Mouse (Mus musculus) cerebellum, adult 11-12 months (tissue): ENCODE results near the gene Rcc1.

Experiments used
- DNase-seq: peaks from one replicate; pipeline ENCODE4 v3.0.0; 2022

Gene Rcc1

DNA sequence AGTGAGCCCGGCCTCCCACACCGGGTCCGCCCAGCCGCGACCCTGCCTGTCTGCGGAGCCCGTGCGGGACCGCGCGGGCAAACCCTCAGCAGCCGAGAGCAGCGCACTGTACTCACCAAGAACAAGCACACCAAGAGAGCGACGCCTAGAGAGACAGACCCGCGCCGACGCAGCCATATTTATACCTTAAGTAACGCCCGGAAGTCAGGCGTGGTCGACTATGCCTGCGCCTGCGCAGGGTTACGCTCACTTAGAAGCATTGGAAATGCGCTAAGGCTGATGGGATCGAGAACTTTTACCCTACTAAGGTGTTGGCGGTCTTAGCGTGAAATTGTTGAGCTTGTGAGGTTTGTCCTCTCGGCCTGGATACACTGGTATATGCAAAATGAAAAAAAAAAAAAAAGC, at the start of gene Rcc1:
Gene Rcc1 (minus strand): TSS at position 125 of the 405 bp plus-strand sequence.
- DNase-seq, result peak; percentile 86

DNA sequence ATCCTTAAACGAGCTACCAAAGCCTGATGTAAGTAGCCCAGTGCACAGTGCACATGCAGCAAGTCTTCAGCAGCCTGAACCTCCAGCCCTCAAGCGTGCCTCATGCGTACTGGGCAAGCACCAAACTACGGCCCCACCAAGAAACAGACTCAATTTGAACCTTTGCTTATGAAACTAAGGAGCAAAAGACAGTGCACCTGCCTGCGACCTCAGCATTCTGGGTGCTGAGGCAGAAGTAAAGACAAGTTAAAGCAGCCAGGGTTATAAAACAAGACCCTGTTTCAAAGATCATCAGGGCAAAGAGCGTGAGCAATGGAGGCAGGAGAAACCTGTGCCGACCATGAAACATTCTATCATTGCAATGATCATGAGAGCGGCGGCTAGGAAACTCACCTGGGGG, 47.6 kb upstream of the Rcc1 start:
- no peak for DNase-seq

DNA sequence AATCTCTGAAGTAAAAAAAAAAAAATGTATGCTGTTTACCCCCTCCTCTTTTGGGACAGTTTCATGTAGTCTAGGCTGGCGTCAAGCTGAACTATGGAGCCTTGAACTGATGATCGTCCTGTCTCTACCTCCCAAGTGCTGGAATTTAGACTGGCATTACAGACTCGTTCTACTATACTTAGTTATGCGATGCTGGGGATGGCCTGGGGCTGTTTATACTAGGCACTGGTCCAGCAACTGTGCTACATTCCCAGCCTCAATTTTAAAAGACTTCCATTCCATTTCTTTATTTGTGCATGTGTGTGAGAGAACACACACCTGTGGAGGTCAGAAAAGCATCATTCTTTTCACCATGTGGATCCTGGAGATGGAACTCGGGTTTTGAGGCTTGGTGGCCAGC, 45.5 kb upstream of the Rcc1 start:
- no peak for DNase-seq

DNA sequence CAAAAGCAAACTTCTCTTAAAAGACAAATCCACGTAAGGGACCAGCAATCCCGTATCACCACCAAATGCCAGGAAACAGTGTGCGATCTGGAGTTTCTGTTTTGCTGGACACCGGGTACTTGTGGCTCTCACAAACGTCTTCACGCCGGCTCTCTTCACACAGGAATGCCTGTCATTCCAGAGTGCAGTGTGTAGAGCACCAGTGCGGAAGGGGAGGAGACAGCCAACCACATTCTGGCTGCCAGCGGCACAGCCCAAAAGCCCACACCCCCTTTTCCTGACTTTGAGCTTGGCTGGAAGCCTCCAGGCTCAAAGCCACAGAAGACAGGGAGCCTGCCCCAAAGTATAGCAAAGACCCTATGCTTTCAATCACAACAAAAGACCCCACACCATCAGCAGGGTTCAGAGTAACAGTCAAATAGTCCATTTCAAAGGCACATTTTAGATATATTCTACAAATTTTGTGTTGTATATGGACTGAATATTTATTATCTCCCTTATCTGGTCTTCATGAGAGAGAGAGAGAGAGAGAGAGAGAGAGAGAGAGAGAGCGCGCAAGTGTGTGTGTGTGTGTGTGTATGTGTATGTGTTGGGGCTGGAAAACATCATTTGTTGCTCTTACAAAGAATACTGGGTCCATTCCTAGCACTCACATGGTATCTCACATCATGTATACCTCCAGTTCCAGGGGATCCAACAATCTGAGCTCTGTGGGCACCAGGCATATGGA, 44.8 kb upstream of the Rcc1 start:
- no peak for DNase-seq

DNA sequence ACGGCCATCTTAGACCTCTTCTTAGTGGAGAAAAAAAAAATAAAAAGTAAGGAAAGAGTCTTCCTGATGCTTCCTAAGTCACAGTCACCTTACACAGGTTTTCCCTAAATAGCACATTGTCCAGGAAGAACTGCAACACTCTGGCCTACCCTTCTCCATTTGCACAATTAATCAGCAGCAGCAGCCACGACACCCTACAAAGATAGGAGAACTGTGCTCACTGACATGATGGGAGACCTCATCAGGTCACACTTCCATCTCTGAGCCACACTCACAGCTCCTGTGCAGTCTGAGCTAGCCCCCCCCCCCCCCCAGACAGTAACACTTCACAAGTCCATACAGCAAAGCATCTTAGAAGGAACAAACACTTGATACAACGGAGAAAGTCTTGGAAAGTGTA, 43.7 kb upstream of the Rcc1 start:
- DNase-seq, result no peak

DNA sequence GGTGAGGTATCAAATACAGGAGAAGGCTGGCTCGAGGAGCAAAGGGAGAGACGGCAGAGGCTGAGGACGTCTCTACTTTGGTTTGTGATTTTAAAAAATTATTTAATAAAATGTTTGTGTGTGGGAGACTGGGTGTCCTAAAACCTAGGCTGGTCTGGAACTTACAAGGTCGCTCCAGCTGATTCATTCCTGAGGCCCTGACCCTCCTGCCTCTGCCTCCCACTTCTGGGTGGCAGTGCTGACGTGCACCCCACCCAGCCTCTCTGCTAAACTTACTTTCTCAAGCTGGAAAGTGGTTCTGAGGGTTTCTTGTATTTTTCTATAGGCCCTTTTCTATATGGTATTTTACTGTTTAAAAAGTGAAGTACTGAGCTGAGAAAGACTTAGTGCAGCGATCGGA, 42.8 kb upstream of the Rcc1 start:
- no peak for DNase-seq

DNA sequence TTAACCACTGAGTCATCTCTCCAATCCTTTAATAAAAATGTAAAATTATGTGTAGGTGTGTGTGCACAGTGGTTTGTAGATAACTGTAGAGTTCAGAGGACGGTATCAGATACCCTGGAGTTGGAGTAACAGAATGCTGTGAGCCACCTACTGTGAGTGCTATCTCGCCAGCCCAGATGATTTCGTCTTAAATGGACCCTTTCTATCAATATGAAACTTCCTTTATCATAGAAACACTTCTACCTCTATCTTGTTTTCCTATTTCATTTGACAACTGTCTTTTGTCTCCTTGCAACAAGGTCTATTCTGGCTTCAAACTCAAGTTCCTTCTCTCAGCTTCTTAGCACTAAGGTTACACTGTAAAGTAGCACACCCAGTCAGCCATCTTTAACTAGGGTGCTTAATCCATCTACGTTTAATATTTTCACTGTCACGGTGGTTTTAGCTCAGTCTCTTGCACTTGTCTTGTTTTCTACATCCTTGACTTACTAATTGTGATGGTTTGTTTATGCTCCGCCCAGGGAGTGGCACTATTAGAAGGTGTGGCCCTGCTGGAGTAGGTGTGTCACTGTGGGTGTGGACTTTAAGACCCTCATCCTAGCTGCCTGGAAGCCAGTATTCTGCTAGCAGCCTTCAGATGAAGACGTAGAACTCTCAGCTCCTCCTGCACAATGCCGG, 37.8 kb upstream of the Rcc1 start:
- no peak for DNase-seq

DNA sequence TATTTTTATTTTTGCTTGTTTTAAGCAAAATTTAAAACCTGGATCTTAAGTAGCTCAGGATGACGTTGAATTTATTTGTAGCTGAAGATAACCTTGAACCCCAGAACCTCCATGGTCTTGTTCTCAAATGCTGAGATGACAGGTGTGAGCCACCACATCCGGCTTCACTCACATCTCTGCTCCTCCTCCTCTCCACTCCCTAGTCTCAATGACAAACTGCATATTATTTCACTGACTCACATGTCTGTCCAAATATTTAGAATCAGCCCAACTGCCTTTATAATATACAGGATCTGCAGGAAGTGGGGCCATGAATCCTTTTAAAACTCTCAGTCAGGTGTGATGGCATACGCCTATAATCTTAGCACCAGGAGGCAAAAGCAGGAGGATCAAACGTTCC, 35.9 kb upstream of the Rcc1 start:
- DNase-seq, result no peak

DNA sequence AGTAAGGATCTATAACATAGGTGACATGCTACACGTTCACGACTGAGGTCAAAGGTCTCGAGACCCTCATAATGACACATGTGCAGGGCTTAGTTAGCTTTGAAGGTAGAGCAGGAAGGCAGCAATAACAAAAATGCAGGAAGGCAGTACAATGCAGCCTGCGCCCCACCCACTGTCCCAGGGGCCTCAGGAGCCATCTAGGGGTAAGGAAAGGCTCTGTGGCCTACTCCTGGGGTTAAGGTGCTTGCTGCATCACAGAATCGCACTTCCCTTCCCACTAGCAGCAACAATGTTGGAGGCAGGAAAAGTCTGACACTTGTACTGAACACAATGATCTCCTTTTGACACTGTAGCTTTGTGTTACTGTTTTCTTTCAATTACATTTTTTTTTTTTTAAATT, 34.2 kb upstream of the Rcc1 start:
- no peak for DNase-seq

DNA sequence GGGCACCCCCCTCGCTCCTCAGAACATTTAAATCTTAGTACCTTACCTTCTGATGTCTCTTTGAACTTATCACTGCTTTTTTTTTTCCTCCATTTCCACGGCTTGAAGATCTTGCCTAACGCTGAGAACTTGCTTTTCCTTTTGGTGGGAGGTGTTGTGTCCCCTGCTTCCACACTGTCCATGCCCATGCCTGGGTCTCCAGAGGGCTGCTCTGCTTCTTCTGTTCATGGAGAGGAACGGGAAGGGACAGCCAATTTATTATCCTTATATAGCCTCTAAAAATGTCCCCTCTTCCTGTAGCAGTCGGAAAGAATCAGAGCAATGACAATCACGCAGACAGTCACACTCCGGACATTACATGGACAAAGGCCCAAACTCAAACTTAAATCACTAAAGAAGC, 33.4 kb upstream of the Rcc1 start:
- DNase-seq, result no peak

DNA sequence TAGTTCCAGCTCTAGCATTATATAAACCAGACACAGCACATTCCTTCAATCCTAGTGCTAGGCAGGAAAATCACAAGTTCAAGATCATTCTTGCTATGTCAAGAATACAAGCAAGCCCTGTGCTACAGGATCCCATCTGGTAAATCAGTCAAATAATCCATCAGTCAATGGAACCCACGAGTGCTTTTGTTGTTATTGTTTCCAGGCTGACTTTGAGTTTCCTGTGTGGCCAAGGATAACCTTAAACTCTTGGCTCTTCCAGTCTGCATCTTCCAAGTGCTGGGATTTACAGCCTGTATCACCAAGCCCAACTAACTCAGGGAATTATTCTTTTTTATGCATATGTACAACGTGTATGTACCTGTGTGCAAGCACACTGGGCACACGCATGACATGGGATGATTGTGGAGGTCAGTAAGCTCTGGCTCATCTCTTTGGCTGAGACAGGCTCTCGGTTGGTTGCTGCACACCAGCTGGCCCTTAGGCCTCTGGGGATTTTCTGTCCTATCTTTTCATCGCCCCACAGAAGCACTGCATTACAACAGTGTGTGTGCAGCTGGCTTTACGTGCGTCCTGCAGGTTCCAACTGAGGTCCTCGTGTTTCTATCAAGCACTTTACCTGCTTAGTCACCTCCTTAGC, 32.5 kb upstream of the Rcc1 start:
- DNase-seq, result no peak

DNA sequence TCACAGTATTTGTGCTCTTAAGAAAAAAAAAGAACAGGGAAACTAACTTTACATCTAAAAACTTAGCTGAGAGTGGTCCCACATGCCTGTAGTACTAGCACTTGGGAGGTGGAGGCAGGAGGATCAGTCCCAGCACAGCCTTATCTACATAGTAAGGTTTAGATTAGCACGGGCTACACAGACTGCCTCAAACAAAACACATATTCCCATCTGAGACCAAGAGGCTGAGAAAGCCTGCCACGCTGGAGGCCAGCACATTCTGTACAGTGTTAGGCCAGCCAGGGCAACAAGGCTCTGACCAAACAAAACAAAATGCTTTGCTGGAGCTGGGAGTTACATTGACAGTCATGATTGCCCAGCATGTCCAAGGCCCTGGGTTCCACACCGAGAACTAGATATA, 30.1 kb upstream of the Rcc1 start:
- no peak for DNase-seq

DNA sequence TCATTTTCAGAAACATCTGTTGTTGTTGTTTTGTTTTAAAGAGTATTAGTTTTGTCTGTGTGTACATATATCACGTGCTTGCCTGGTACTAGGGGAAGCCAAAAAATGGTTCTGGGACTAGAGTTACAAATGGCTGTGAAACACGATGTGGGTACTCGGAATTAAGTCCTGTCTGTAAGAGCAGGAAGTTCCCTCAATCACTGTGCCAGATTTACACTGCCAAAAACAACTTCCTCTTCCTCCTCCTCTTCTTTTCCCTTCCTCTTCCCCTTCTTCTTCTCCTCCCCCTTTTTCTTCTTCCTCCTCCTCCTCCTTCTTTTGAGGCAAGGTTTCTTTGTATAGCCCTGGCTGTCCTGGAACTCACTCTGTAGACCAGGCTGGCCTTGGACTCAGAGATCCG, 28.9 kb upstream of the Rcc1 start:
- no peak for DNase-seq

DNA sequence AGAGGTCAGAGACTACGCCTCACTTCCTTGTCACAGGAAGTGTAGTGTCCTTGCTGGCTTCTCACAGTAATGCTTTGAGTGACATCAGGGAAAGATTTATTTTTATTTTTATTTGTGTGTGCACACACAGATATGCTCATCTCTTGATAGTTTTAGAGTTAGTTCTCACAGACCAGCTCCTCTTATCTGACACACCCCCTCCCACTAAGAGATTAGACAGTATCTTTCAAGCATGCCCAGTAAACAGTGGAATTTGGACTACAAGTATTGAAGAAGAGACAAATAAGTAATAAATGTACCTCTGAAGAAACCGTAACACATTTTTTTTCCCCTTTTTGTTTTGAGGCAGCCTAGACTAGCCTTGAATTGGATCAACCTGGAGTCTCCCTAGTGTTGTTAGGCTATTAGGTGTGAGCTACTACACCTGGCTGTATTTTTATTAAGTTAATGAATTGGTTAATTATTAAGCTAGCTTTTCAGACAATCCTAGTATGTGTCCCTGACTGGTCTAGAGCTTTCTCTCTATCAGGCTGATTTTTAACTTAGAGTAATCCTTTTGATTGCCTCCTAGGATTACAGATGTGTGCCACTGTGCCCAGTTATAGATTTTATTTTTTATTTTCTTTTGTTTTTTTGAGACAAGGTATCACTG, 27.7 kb upstream of the Rcc1 start:
- DNase-seq, result no peak

DNA sequence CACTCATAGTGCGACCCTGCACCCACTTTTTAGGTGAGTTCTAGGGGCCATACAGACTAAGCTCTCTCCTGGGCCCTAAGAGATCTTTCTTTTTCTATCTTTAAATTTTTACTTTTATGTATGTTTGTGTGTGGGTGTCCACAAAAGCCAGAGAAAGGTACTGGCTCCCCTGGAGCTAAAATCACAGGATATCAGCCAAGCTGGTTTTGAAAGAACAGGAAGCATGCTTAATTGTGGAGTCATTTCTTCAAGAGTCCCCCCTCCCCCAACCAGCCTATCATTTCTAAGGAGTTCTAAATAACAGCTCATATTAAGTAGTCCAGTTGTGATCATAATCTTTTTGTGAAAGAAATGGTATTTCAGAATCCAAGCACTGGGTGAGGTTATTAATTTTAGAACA, 20.4 kb upstream of the Rcc1 start:
- no peak for DNase-seq

DNA sequence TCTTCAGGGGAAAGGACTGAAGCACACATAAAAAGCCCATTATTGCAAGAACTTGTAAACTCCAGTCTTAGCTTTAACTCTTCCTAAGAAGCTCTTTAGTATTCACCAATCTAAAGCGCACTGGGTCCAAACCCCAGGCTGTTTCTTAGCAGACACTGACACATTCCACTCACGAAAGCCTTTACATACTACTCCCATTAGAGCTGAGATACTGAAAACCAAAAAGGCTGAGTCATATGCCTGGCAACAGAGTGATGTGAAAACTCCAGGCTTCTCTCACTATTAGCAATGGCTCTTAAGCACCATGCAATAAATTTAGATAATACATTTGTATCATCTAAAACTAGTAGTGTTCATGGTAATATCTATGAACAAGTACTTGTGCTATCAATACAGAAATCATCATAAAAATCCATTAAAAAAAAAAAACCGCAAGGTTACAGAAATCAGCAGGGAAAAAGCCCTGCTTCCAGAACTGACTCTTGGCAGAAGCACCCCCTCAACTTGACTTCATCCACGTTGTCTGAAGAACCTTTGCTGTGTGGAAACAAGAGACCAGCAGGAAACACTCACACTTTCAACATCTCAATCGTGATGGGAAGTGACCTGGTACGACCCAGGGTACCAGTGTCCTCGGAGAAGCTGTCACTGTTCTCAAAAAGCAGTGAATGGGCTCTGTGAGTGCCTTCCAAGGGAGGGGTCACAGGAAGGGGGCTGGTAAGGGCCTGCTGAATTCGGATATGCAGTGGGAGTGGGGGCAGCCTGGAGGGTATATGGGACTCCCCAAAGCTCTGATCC, 16.7 kb upstream of the Rcc1 start:
- DNase-seq, result no peak

DNA sequence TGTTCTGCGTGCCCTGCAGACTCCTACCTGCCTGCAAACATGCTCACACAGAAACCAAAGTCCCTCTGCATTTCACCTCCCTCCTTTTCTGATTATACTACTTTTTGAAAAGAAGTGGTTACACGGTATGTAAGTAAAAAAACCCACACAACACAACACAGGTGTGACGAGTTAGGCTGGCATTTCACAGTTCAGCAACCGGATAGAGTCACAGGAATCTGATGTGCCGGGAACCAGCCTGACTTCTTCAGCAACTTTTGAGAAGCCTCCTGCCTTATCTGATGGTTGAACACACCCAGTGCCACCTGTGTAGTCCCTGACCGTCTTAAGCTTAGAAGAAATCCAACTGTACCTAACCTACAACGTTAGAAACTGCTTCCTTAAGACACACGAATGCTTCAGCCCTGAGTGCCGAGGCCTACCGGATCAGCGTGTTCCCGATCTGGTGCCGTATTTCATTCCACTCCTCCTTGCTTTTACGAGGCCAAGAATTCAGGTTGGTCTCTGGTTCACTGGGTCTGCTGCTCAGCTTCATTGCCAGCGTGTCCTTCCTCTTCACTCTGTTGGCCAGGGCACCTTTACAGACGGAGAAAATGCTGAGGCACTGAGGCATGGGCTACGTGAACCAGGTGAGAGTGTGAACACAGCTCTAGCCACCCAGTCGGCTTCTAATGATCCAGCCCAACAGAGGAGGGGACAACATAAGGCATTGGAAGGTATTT, 14.2 kb upstream of the Rcc1 start:
- no peak for DNase-seq

DNA sequence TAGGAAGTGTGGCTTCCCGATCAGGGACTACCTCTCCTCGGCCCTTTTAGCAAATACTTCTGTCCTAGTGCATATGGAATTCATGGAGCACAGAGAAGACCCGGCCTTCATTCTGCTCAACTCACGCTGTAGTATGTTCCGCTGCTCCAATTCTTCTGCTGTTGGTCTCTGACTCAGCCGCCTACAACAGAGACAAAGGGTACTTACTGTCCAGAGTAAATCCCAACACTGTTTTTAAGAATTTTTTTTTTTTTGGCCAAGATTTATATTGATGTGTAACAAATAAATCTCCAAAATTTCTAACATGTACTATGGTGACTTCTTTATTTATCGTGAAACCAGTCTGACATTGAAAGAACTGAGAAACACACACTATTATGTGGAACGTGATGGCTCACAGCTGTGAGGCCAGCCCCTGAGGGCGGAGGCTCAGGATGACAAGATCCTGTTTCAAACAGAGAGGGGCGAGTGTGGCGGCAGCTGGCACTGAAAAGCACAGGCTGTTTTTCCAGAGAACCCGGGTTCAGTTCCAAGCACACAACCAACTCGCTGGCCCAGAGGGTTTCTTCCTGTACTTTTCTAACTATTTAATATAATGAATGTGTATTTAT, 12.2 kb upstream of the Rcc1 start:
- no peak for DNase-seq

DNA sequence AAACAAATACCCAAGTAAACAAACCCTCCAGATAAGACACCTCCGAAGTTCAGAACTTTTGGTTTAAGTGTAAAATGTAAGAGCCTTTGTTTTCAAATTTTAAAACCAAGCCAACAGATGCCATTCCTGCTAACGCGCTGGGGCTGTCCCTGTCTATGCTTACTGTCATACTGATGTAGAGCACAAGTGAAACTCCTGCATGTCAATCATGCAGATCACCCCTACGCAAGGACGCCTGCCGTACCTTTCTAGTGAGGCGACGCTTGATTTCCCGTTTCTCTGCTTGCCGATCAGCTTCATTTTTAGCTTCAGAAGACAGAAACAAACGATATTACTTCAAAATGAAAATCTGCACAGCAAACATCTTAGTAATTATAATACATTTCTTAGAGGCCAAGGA, 10.1 kb upstream of the Rcc1 start:
- no peak for DNase-seq

DNA sequence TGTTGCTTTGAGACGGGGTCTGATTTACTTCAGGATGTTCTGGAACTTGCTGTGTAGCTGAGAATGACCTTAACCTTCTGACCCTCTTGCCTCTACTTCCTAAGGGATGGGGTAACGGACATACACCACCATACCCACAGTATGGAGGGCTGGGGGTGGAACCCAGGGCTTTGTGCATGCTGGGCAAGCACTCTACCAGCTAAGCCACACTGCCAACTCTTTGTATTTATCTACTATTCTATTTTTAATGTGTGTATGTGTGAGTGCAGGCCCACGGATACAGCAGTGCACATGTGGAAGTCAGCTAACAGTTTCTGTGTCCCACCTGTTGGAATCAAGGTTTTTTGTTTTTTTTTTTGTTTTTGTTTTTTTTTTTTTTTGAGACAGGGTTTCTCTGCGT, 6.1 kb upstream of the Rcc1 start:
- DNase-seq, result no peak

DNA sequence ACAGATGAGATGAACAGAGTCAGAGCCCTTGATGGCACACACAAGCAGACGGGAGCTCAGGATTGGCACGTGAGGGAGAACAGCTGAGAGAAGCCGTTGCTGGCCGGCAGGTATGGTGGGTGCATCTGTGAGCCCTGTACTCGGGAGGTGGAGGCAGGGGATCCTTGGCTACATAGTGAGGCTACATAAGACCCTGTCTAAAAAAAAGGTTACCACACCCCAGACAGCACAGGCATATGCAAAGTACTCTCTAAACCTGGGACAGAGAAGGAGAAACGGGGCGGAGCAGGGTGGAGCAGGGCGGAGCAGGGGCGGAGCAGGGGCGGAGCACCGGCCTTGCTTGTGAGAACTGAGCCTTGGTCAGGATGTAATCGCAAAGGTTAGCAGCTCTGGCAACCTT, 2.8 kb upstream of the Rcc1 start:
- DNase-seq, result no peak

DNA sequence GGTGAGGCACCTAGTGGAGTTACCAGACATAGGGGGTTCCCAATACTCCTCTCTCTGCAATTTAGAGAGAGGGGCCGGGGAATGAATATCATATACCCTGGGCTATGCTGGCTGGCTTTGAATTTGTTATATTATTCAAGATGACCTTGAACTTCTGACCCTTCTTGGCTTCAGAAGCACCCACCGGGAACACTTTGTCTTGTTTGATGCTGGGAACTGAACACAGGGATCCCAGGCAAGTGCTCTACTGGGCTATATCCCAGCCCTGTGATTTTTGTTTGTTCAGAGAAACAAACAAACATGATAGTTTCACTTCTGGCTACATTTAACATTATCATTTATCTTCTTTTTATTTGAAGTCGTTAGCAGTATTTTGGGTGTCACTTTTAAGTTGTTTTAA, 2.0 kb upstream of the Rcc1 start:
- no peak for DNase-seq
